Mouse (Mus musculus) embryonic facial prominence, embryonic 12.5 days (tissue): Measurements from ENCODE around the gene Lamtor5. TPM values are rescaled to one million over a fixed set of nuclear protein-coding genes. Genes with fewer than 3 reads are reported as not detected.
"Not testable (repeated sequence)": the region's sequence is repeated elsewhere in the genome, so short reads cannot be mapped to it uniquely, and the experiment has no call there.

Experiments
- ATAC-seq: fragments of 200-750 bp; cut with Nextera tagmentation; 2 replicates; pipeline ENCODE4 v1.8.0; 2017; ENCODE audit not compliant: insufficient number of reproducible peaks, insufficient read depth, low FRiP score, low TSS enrichment
- H3K27ac ChIP-seq: fragments of 300-500 bp; sonication (generic); 2 replicates; pipeline ENCODE4 v1.5.1; 2016; ENCODE audit warnings: mild to moderate bottlenecking
- H3K27me3 ChIP-seq: fragments of 300-500 bp; sonication (generic); 2 replicates; pipeline ENCODE4 v1.6.1; 2016; ENCODE audit warnings: mild to moderate bottlenecking, moderate library complexity
- H3K36me3 ChIP-seq: fragments of 300-500 bp; sonication (generic); 2 replicates; pipeline ENCODE4 v1.6.1; 2016; ENCODE audit warnings: mild to moderate bottlenecking
- H3K4me1 ChIP-seq: fragments of 300-500 bp; sonication (generic); 2 replicates; pipeline ENCODE4 v1.6.1; 2016
- H3K4me2 ChIP-seq: fragments of 300-500 bp; sonication (generic); replicated peaks from 2 replicates; pipeline ENCODE4 v1.6.1; 2016; ENCODE audit warnings: mild to moderate bottlenecking, moderate library complexity
- H3K4me3 ChIP-seq: fragments of 300-500 bp; sonication (generic); 2 replicates; pipeline ENCODE4 v1.5.1; 2016; ENCODE audit warnings: mild to moderate bottlenecking
- H3K9ac ChIP-seq: fragments of 300-500 bp; sonication (generic); 2 replicates; pipeline ENCODE4 v1.6.1; 2016; ENCODE audit warnings: mild to moderate bottlenecking, moderate library complexity
- H3K9me3 ChIP-seq: fragments of 300-500 bp; sonication (generic); 2 replicates; pipeline ENCODE4 v1.6.1; 2016; ENCODE audit warnings: mild to moderate bottlenecking, moderate library complexity
- WGBS: fragments of 180-500 bp; shearing (Covaris S2); methylation state at CpG from one replicate; pipeline ENCODE4 v1.1.7; 2016; 5-methylcytosine and 5-hydroxymethylcytosine counted together
- polyA plus RNA-seq: library from polyadenylated mRNA; unstranded; fragments of >200 nt; fragmentation: Nextera tagmentation; extraction: Ambion mirVana; gene quantifications from 2 replicates; pipeline ENCODE4 v1.2.1, GENCODE M21; 2016

The Lamtor5 gene
- polyA plus RNA-seq, 1 experiment from 2014 or later: 167 TPM

DNA sequence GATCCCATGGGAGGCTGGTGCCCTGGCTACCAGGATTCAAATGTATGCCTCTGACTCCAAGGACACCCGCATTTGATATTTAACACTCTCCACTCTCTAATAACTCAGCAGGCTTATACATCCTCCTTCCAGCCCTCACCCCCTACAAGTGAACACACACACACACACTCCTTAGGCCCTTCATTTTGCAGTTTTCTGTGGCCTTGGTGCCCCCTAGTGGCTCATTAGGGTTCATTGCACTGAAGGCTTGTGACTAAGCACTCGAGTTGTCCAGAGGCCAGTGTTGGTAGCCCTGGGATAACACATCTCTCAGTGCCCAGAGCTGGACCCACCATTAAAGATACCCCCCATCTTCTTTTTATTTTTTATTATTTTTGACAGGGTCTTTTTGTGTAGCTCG, 4.8 kb upstream of the Lamtor5 start:
- Histone ChIP-seq H3K9me3 (no peaks in the 10 kb centered on the region), H3K4me3 (no peak overlapping the region), H3K36me3 (no peaks in the 10 kb centered on the region), H3K27me3 (no peaks in the 10 kb centered on the region), H3K4me1 (no peaks in the 10 kb centered on the region), H3K9ac (no peak overlapping the region), H3K4me2 (no peak overlapping the region), H3K27ac (no peak overlapping the region)
- WGBS: 12% methylated on average over 3 of the region's 3 CpGs
- peak; percentile 78; the same call in 1 of the 2 replicates for ATAC-seq

DNA sequence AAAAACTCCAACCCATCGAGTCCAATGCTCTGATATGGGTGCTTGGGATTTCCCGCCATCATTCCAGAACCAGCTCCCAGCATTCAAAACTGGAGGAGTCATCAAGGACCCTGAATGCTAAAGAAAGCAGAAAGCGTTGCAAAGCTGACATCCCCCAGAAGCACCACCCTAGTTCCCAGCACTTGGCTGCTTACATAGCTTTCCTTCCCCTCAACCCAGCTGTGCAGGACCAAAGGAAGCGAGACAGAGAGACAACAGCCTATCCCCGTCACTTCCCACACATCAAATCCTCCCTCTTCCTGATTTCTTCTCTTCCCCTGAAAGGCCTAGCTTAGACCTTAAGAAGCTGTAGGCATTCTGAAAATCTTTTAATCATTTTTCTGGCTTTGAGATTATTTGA, 3.3 kb upstream of the Lamtor5 start:
- Histone ChIP-seq H3K36me3 (no peaks in the 10 kb centered on the region), H3K9ac (no peak overlapping the region), H3K27ac (no peak overlapping the region), H3K4me3 (no peak overlapping the region), H3K4me1 (0 out of 2 replicates have a peak, but pooled peaks cover 7% of the 10 kb centered on the region), H3K27me3 (no peaks in the 10 kb centered on the region), H3K9me3 (no peaks in the 10 kb centered on the region), H3K4me2 (no peak overlapping the region)
- no peak for ATAC-seq
- 64% methylated on average over 5 of the region's 5 CpGs for WGBS

DNA sequence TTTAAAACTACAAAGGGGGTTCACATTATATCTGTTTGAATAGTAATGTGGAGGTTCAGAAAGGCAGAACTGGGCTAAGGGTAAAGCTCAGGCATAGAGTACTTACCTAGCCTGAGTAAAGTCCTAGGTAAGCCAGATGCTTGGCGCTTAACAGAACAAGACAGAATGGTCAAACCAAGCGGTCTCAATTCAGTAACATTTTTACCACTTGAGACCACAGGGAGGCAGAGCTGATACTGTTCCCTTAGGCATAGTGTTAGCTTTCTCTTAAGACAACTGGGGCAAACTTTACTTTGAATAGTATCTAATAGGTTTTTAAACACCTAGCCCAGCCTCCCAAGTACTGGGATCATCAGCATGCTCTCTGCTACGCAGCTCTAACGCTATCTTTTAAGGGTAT, 2.7 kb upstream of the Lamtor5 start:
- H3K9ac ChIP-seq: no peak overlapping the region
- H3K4me1 ChIP-seq: 0 out of 2 replicates have a peak, but pooled peaks cover 9% of the 10 kb centered on the region
- H3K27me3 ChIP-seq: no peaks in the 10 kb centered on the region
- no peak overlapping the region for H3K4me3 ChIP-seq
- no peaks in the 10 kb centered on the region for H3K36me3 ChIP-seq
- no peak overlapping the region for H3K4me2 ChIP-seq
- ATAC-seq: no peak
- no peak overlapping the region for H3K27ac ChIP-seq
- 59% methylated on average over 4 of the region's 4 CpGs for WGBS
- no peaks in the 10 kb centered on the region for H3K9me3 ChIP-seq

DNA sequence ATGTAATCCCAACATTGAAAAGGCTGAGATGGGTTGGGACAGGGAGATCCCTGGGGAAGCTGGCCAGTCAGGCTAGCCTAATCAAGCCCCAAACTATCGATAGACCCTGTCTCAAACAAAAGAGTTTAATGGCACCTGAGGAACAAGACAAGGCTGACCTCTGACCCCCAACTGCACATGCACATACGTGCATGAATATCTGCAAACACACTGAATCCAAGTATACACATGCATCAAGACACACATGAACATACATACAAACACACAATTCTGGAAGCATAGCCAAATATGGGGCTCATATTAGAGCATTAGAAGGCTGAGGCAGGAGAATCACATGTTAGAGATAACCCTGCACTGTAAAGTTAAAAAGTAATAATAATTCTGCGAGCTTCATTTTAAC, 2.0 kb upstream of the Lamtor5 start:
- H3K9ac ChIP-seq: no peak overlapping the region
- no peak for ATAC-seq
- H3K36me3 ChIP-seq: no peaks in the 10 kb centered on the region
- H3K27me3 ChIP-seq: no peaks in the 10 kb centered on the region
- H3K4me1 ChIP-seq: 0 out of 2 replicates have a peak, but pooled peaks cover 9% of the 10 kb centered on the region
- no peak overlapping the region for H3K27ac ChIP-seq
- no peak overlapping the region for H3K4me2 ChIP-seq
- 72% methylated on average over 3 of the region's 3 CpGs for WGBS
- H3K9me3 ChIP-seq: no peaks in the 10 kb centered on the region
- H3K4me3 ChIP-seq: no peak overlapping the region

DNA sequence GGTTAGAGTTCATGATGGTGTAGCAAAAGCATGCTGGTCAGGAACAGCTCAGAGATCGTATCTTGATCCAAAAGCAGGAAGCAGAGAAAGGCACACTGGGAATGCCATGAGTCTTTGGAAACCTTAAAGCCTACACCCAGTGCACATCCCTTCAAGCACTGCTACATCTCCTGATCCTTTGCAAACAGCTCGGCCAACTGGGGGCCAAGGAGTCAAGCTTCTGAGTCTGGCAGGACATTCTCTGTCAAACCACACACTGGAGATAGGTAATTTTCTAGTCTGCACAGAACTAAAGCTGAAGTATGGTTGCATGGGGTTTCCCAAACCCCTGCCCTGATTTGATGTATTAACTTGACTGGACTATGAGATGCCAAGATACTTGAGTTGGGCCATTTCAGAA, 7.5 kb downstream of the Lamtor5 start:
- Histone ChIP-seq H3K9ac (no peak overlapping the region), H3K27me3 (no peaks in the 10 kb centered on the region), H3K4me3 (no peak overlapping the region), H3K36me3 (peaks cover 19% of the 10 kb centered on the region), H3K4me1 (0 out of 2 replicates have a peak, but pooled peaks cover 3% of the 10 kb centered on the region), H3K9me3 (no peaks in the 10 kb centered on the region), H3K27ac (no peak overlapping the region), H3K4me2 (no peak overlapping the region)
- ATAC-seq: no peak
- WGBS: 79% methylated on average over 2 of the region's 2 CpGs

DNA sequence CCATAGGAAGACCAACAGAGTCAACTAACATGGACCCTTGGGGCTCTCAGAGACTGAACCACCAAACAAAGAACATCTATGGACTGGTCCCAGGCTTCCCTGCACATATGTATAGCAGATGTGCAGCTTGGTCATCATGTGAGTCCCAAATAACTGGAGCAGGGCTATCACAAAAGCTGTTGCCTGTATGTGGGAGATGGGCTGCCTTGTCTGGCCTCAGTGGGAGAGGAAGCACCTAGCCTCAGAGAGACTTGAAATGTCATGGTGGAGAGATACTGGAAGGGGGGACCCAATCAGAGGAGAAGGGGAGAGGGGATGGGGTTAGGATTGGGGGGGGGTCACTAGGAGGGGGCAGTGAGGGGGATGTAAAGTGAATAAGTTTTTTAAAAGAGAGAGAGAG, 8.7 kb downstream of the Lamtor5 start:
- Histone ChIP-seq H3K4me2 (no peak overlapping the region), H3K4me1 (0 out of 2 replicates have a peak, but pooled peaks cover 8% of the 10 kb centered on the region), H3K36me3 (peaks cover 13% of the 10 kb centered on the region), H3K27ac (no peak overlapping the region), H3K27me3 (no peaks in the 10 kb centered on the region), H3K4me3 (no peak overlapping the region), H3K9ac (no peak overlapping the region), H3K9me3 (no peaks in the 10 kb centered on the region)
- no peak for ATAC-seq

DNA sequence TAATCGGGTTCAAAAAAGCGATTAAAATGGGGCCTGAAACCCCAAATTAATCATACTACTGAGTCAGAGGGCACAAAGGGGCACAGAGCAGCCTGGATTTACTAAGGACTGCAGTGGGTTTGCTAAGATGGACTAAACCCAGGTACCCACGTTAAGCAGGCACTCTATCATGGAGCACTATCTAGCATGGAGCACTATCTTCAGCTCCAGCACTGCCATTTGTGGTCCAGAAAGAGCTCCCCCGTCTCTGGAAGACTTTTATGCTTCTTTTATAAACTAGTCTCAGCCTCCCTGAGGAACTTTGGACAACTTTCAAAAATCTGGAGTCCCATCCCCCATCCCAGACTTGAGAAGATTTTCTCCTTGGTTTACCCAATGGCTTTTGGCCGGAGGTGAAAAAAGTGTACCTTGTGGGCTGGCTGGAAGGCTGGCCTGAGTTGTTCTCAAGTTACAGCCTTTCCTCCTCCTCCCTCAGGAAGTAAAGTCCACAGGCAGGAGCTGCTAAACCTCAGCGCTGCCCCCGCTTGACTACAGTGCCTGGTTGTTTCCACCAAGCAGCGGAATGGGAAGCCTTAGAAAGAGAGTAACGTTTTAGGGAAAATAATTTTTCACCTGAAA, 12.2 kb downstream of the Lamtor5 start, which contains the start of gene Slc16a4:
TSS of gene Slc16a4 (plus strand) at position 467 of the 618 bp plus-strand sequence.
- Histone ChIP-seq H3K27me3 (no peaks in the 10 kb centered on the region), H3K27ac (peak within 1 kb of the TSS; percentile 79), H3K4me3 (no peak within 1 kb of the TSS), H3K4me2 (peak within 1 kb of the TSS; percentile 16; the same call in 1 of the 2 replicates), H3K36me3 (no peaks in the 10 kb centered on the region), H3K9me3 (no peaks in the 10 kb centered on the region), H3K4me1 (0 out of 2 replicates have a peak, but pooled peaks cover 8% of the 10 kb centered on the region), H3K9ac (no peak within 1 kb of the TSS)
- ATAC-seq: peak; percentile 86; the same call in 1 of the 2 replicates
- WGBS: 18% methylated on average over 9 of the region's 9 CpGs

DNA sequence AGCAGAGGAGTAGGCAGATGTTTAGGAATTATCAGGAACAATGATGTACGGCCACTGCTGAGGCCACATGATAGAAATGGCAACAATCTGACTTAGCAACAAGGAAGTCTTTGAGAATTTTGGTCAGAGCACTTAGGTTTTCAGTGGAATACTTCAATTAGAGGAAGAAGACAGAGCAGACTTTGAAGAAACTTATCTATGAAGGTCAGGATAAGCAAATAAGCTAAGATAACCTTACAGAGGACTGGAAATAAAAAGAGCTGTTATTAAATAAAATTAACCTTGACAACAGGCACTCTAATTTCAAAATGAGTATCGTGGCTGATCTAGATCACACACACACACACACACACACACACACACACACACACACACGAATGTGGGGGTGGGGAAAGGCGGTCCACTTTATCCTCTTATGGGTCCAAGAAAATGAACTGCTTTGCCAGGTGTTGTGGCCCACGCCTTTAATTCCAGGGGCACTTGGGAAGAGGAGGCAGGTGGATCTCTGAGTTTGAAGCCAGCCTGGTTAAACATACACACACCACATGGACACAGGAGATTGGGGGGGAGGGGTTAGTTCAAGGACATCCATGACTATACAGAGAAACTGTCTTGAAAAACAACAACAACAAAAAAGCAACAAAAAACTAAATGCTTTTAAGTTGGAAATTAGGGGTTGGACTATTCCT, 17.2 kb downstream of the Lamtor5 start:
- 85% methylated on average over 5 of the region's 5 CpGs for WGBS
- no peak for ATAC-seq

DNA sequence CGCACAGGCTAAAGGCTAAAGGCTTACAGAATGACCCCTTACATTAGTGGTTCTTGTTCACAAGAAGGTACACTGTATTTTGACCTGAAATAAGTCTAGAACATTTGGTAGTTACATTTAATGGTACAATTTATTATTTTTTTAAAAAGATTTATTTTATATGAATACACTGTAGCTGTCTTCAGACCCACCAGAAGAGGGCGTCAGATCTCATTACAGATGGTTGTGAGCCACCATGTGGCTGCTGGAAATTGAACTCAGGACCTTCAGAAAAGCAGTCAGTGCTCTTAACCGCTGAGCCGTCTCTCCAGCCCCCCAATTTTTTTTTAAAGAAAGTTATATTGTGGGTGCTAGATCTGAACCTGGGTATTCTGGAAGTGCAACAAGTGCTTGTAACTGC, 18.3 kb downstream of the Lamtor5 start:
- H3K36me3 ChIP-seq, H3K27me3 ChIP-seq, H3K9ac ChIP-seq, H3K4me1 ChIP-seq, H3K9me3 ChIP-seq, ATAC-seq, H3K4me2 ChIP-seq, H3K27ac ChIP-seq, H3K4me3 ChIP-seq: not testable (repeated sequence)
- 68% methylated on average over 4 of the region's 4 CpGs for WGBS

More for the DNA sequence above, 17.2 kb downstream of the Lamtor5 start:
- H3K4me1 ChIP-seq: 0 out of 2 replicates have a peak, but pooled peaks cover 8% of the 10 kb centered on the region
- no peaks in the 10 kb centered on the region for H3K9me3 ChIP-seq
- H3K4me3 ChIP-seq: no peak overlapping the region
- H3K4me2 ChIP-seq: no peak overlapping the region
- no peaks in the 10 kb centered on the region for H3K36me3 ChIP-seq
- H3K27me3 ChIP-seq: no peaks in the 10 kb centered on the region
- H3K27ac ChIP-seq: no peak overlapping the region
- H3K9ac ChIP-seq: no peak overlapping the region

DNA sequence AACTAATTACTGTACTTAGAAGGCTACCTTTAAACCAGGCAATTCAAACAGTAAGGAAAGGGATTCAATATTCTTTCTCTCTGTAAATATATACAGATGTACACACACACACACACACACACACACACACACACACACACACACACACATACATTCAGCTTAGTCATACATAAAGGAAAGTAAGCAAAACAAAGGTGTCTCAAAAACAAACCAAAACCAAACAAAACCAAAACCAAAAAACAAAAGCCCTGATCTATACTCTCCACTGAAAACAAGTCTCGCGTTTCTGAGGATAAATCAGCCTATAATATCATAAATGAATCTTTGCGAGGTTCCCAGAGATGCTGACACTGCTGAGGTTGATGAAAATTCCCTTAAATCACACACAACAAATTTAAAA, 38.7 kb downstream of the Lamtor5 start:
- WGBS: 96% methylated on average over 3 of the region's 3 CpGs
- Histone ChIP-seq H3K27ac (no peak overlapping the region), H3K9me3 (no peaks in the 10 kb centered on the region), H3K9ac (no peak overlapping the region), H3K4me1 (0 out of 2 replicates have a peak, but pooled peaks cover 3% of the 10 kb centered on the region), H3K27me3 (no peaks in the 10 kb centered on the region), H3K4me2 (no peak overlapping the region), H3K4me3 (no peak overlapping the region), H3K36me3 (peaks cover 21% of the 10 kb centered on the region)
- no peak for ATAC-seq

DNA sequence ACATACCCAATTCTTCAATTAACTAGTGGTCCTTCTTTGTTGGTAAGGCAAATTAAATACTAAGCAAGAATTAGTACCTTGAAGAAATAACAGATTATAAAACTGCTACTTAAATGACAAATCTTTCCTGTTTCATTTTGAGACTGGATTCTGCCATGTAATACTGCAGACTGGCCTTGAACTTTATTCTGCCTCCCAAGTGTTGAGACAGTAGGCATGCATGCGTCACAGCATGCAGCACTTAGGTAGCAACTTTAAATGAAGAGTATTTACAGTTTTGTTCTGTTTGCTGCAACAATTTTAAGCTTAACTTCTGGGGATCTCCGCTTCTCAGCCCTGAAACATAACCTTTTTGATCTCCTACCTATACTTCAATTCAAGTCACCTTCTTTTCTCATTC, 42.5 kb downstream of the Lamtor5 start:
- WGBS: 90% methylated on average over 2 of the region's 2 CpGs
- Histone ChIP-seq H3K27me3 (no peaks in the 10 kb centered on the region), H3K4me1 (peaks cover 25% of the 10 kb centered on the region; the same call in 1 of the 2 replicates), H3K27ac (no peak overlapping the region), H3K36me3 (peaks cover 33% of the 10 kb centered on the region), H3K4me3 (no peak overlapping the region), H3K9ac (no peak overlapping the region), H3K9me3 (no peaks in the 10 kb centered on the region), H3K4me2 (no peak overlapping the region)
- no peak for ATAC-seq

DNA sequence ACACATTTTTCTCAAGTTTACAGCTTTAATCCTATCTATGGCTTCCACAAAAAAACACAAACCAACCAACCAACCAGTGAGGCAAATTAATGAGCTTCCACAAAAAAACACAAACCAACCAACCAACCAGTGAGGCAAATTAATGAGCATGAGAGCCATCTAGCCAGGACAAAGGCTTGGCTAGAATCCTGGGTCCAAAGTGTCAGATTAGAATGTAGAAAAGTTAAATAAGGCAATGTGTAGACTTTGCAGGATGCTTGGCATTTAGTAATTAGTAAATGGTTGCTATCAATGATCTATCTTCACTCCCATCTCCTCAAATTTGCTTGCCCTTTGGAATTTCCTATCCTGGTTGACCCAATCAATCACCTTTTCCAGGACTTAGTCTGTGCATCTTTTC, 43.1 kb downstream of the Lamtor5 start:
- H3K27me3 ChIP-seq: no peaks in the 10 kb centered on the region
- no peak overlapping the region for H3K4me2 ChIP-seq
- no peak for ATAC-seq
- H3K4me1 ChIP-seq: peaks cover 25% of the 10 kb centered on the region; the same call in 1 of the 2 replicates
- H3K9ac ChIP-seq: no peak overlapping the region
- H3K36me3 ChIP-seq: peaks cover 33% of the 10 kb centered on the region
- H3K4me3 ChIP-seq: no peak overlapping the region
- no peak overlapping the region for H3K27ac ChIP-seq
- no peaks in the 10 kb centered on the region for H3K9me3 ChIP-seq
